ENCODE assay signal across 8 mouse cellular contexts in the genomic region with DNA sequence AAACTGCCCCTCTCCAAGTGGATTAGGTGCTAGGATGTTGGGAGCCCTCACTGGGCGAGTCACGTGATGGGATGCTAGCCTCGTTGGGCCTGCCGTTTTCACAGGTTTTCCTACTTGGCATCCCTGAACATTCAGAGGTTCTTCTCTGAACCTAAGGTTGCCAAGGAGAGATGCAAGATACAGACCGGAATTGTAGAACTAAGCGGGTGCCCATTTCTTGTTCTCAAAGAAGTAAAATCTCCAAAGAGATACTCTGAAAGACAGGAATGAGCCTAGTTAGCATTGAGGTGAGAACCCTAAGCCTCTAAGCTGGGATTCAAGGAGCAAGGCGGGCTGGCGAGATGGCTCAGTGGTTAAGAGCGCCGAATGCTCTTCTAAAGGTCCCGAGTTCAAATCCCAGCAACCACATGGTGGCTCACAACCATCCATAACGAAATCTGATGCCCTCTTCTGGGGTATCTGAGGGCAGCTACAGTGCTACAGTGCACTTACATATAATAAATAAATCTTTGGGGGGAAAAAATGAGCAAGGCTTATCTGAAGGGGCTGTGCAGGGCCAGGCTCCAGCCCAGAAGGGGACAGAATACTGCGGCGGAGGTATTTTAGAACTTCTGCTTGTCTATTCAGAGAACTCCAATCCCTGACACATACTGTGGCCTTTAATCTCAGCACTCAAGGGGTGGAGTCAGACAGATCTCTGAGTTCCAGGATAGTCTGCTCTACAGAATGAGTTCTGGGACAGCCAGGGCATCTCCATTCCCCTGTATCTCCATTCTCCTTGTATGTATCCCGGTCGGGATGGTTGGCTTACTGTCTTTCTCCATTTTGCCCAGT. TPM values are rescaled to one million over a fixed set of nuclear protein-coding genes. Genes with fewer than 3 reads are reported as not detected.
A peak's percentile ranks its signal among the peaks of the same experiment; 100 is the strongest.
DNase-seq lines count a peak whose midpoint lies in the region; ATAC-seq and TF ChIP-seq lines count a peak whose summit lies in the region.

No protein-coding gene starts in this region.

- no peak for TF ChIP-seq CTCF in lung, embryonic 14.5 days (IDR thresholded peaks at IDR 0.05; ENCODE audit: low read depth)

- H3K9ac ChIP-seq in lung, embryonic 14.5 days: no peak overlapping the region
- no peak overlapping the region for H3K9ac ChIP-seq in embryonic facial prominence, embryonic 14.5 days (ENCODE audit: low read depth, low read length)
- H3K9ac ChIP-seq in limb, embryonic 12.5 days (replicated peaks): no peak overlapping the region
- no peak overlapping the region for H3K9ac ChIP-seq in neural tube, embryonic 14.5 days (replicated peaks; ENCODE audit: low read depth, low read length)

- H3K27me3 ChIP-seq in lung, embryonic 14.5 days (ENCODE audit: insufficient read depth, low read length): no peaks in the 10 kb centered on the region
- H3K27me3 ChIP-seq in embryonic facial prominence, embryonic 14.5 days (replicated peaks; ENCODE audit: control insufficient read depth, insufficient read depth, low read length): no peaks in the 10 kb centered on the region; the same call in 1 of the 2 replicates
- H3K27me3 ChIP-seq in limb, embryonic 12.5 days: peaks cover 23% of the 10 kb centered on the region
- no peaks in the 10 kb centered on the region for H3K27me3 ChIP-seq in neural tube, embryonic 14.5 days (ENCODE audit: control insufficient read depth, insufficient read depth, low read length)

- peak overlapping the region; percentile 63 for H3K4me2 ChIP-seq in lung, embryonic 14.5 days
- peak overlapping the region; percentile 58 for H3K4me2 ChIP-seq in embryonic facial prominence, embryonic 14.5 days (ENCODE audit: low read depth, low read length)
- peak overlapping the region; percentile 60; the same call in 1 of the 2 replicates for H3K4me2 ChIP-seq in limb, embryonic 12.5 days
- peak overlapping the region; percentile 48 for H3K4me2 ChIP-seq in neural tube, embryonic 14.5 days (ENCODE audit: low read depth, low read length)

- H3K4me1 ChIP-seq in lung, embryonic 14.5 days (ENCODE audit: insufficient read depth): peaks cover 5% of the 10 kb centered on the region
- peaks cover 5% of the 10 kb centered on the region; the same call in 1 of the 2 replicates for H3K4me1 ChIP-seq in embryonic facial prominence, embryonic 14.5 days (ENCODE audit: control insufficient read depth, insufficient read depth, low read length)
- H3K4me1 ChIP-seq in limb, embryonic 12.5 days (replicated peaks): peaks cover 17% of the 10 kb centered on the region
- H3K4me1 ChIP-seq in neural tube, embryonic 14.5 days (ENCODE audit: control insufficient read depth, insufficient read depth, low read length): 0 out of 2 replicates have a peak, but pooled peaks cover 3% of the 10 kb centered on the region

- 0 out of 2 replicates have a peak, but pooled peaks have one; percentile 4 for ATAC-seq in lung, embryonic 14.5 days (ENCODE audit: insufficient read depth)
- no peak for ATAC-seq in embryonic facial prominence, embryonic 14.5 days (ENCODE audit: low read depth)
- ATAC-seq in limb, embryonic 12.5 days (ENCODE audit: insufficient number of reproducible peaks, insufficient read depth, low FRiP score, low TSS enrichment, low read depth): no peak
- no peak for ATAC-seq in neural tube, embryonic 14.5 days (ENCODE audit: low read depth)
- ATAC-seq in megakaryocyte progenitor cell, adult 5-6 weeks (replicated peaks; ENCODE audit: poor library complexity): no peak

- DNase-seq in lung, embryonic 14.5 days: no peak
- DNase-seq in lung, adult 18-20 months: no peak
- no peak for DNase-seq in embryonic facial prominence, embryonic 14.5 days (ENCODE audit: low spot score)
- DNase-seq in cerebellum, postnatal 4 days (ENCODE audit: low spot score in 2 of 2): no peak
- DNase-seq in left cerebral cortex, adult 9 months (ENCODE audit: low spot score in 2 of 2): no peak

- H3K27ac ChIP-seq in lung, embryonic 14.5 days (ENCODE audit: low read depth): no peak overlapping the region
- no peak overlapping the region for H3K27ac ChIP-seq in embryonic facial prominence, embryonic 14.5 days (replicated peaks; ENCODE audit: low read depth, low read length)
- H3K27ac ChIP-seq in limb, embryonic 12.5 days: no peak overlapping the region
- peak overlapping the region; percentile 36; the same call in 1 of the 2 replicates for H3K27ac ChIP-seq in neural tube, embryonic 14.5 days (ENCODE audit: low read depth, low read length)

- 80% methylated on average over 16 of the region's 16 CpGs for WGBS in lung, embryonic 14.5 days
- WGBS in embryonic facial prominence, embryonic 14.5 days: 85% methylated on average over 16 of the region's 16 CpGs
- 84% methylated on average over 16 of the region's 16 CpGs for WGBS in limb, embryonic 12.5 days
- 87% methylated on average over 16 of the region's 16 CpGs for WGBS in neural tube, embryonic 14.5 days

- H3K36me3 ChIP-seq in lung, embryonic 14.5 days (ENCODE audit: insufficient read depth): no peaks in the 10 kb centered on the region
- H3K36me3 ChIP-seq in embryonic facial prominence, embryonic 14.5 days (ENCODE audit: control insufficient read depth, insufficient read depth, low read length): no peaks in the 10 kb centered on the region
- H3K36me3 ChIP-seq in limb, embryonic 12.5 days: no peaks in the 10 kb centered on the region
- H3K36me3 ChIP-seq in neural tube, embryonic 14.5 days (ENCODE audit: control insufficient read depth, insufficient read depth, low read length): no peaks in the 10 kb centered on the region

- H3K9me3 ChIP-seq in lung, embryonic 14.5 days (ENCODE audit: low read depth, low read length): no peaks in the 10 kb centered on the region
- H3K9me3 ChIP-seq in embryonic facial prominence, embryonic 14.5 days (ENCODE audit: control insufficient read depth, low read length): no peaks in the 10 kb centered on the region
- H3K9me3 ChIP-seq in limb, embryonic 12.5 days: 0 out of 2 replicates have a peak, but pooled peaks cover 4% of the 10 kb centered on the region
- H3K9me3 ChIP-seq in neural tube, embryonic 14.5 days (ENCODE audit: control insufficient read depth, low read length): no peaks in the 10 kb centered on the region

- H3K4me3 ChIP-seq in lung, embryonic 14.5 days (ENCODE audit: low read depth, low read length): peak overlapping the region; percentile 25; the same call in 1 of the 2 replicates
- no peak overlapping the region for H3K4me3 ChIP-seq in embryonic facial prominence, embryonic 14.5 days (ENCODE audit: low read depth, low read length)
- no peak overlapping the region for H3K4me3 ChIP-seq in limb, embryonic 12.5 days (replicated peaks)
- H3K4me3 ChIP-seq in neural tube, embryonic 14.5 days (ENCODE audit: low read depth, low read length): no peak overlapping the region

RNA-seq across cellular contexts. Expression of gene Cpsf6, which starts 37.0 kb away (rescaled TPM):
- 186 and 201 TPM in 2 replicates for polyA plus RNA-seq in lung, embryonic 14.5 days (2014; fragmentation: Nextera tagmentation; extraction: Ambion mirVana)
- 125 and 146 TPM in 2 replicates for polyA plus RNA-seq in embryonic facial prominence, embryonic 14.5 days (2014; fragmentation: Nextera tagmentation; extraction: Ambion mirVana)
- polyA plus RNA-seq in limb, embryonic 12.5 days (2016; fragmentation: Nextera tagmentation; extraction: Ambion mirVana): 231 and 234 TPM in 2 replicates
- polyA plus RNA-seq in neural tube, embryonic 14.5 days (2014; fragmentation: Nextera tagmentation; extraction: Ambion mirVana): 180 and 203 TPM in 2 replicates
- 103 and 107 TPM in 2 replicates for total RNA-seq in megakaryocyte progenitor cell, adult 5-6 weeks (2015)
- total RNA-seq in megakaryocyte progenitor cell, adult 5-6 weeks (2017): 108 and 138 TPM in 2 replicates
